Mouse (Mus musculus): Measurements from ENCODE around the gene Rpl10a. TPM values are rescaled to one million over a fixed set of nuclear protein-coding genes. Genes with fewer than 3 reads are reported as not detected.

Rpl10a gene
- polyA plus RNA-seq, 1 experiment from 2014 or later = 365 TPM

DNA sequence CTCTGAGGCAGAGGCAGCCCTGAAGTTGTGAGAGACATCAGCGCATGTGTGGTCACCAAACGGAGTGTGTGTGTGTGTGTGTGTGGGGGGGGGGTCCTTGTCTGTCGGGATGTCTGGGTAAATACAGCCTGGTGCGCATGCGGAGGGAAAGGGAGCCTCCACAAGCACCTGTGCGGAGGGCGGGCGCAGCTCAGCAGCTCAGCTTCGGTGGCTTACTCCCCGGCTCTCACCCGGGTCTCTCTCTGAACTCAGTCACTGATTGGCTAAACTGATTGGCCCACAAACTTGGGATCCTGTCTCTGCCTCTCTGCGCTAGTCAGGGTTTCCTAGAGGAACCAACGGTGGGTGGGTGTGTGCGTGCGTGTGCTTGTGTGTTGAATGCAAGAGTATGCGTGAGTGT is 46.2 kb downstream of the Rpl10a start:
- no peak for DNase-seq (ENCODE audit: low spot score)
- no peak overlapping the region for H3K27ac ChIP-seq
- H3K4me1 ChIP-seq = peaks cover 14% of the 10 kb centered on the region
- 16% methylated on average over 16 of the region's 16 CpGs for WGBS
- H3K27me3 ChIP-seq (ENCODE audit: insufficient read depth, poor library complexity, severe bottlenecking) = peaks cover 49% of the 10 kb centered on the region
- no peaks in the 10 kb centered on the region for H3K9me3 ChIP-seq
- H3K4me3 ChIP-seq = peak overlapping the region; percentile 12; the same call in 1 of the 2 replicates
- H3K36me3 ChIP-seq = no peaks in the 10 kb centered on the region

DNA sequence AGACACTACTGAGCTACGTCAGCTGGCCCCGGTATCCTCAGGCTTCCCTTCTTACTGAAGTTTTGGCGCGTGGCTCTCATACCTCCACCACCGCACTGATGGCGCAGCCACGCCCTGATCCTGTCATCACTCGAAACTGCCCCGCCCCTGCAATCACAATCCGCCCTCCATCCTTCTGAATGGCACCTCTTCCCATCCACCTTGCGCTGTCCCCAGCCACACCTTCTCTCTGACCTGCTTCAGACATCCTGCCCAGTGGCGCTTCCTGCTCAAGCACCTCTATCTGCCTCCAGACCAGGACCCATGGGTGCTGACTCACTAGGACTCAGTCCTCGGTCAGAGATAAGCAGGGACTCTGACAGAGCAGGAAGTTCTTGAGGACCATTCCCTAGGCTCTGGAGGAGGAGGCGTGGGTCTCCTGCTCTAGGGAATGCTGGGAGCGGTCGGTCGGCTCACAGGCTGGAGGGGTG is 47.4 kb downstream of the Rpl10a start:
- WGBS = 7% methylated on average over 17 of the region's 17 CpGs
- peaks cover 24% of the 10 kb centered on the region for H3K4me1 ChIP-seq
- no peaks in the 10 kb centered on the region for H3K9me3 ChIP-seq
- H3K36me3 ChIP-seq = no peaks in the 10 kb centered on the region
- DNase-seq (ENCODE audit: low spot score) = no peak
- H3K27me3 ChIP-seq (ENCODE audit: insufficient read depth, poor library complexity, severe bottlenecking) = peaks cover 60% of the 10 kb centered on the region
- H3K27ac ChIP-seq = no peak overlapping the region
- peak overlapping the region; percentile 29; the same call in 1 of the 2 replicates for H3K4me3 ChIP-seq

DNA sequence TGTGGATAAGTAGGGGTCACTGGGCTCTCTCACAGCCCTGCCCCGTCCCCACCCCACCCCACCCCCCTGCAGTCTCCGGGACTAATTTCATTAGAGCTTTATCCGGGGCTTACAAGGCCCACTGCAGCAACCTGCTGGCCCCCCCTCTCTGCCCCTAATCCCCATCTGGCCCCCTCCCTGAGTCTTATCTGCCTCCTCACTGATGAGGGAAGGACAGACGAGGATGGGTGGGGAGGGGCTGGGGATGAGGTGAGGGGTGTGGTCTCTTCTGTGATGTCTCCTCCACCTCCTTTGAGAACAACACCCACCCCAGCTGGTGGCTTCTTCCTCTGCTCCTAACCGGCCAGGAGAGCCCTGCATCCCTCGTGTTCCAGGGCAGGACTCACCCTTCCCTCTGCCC is 52.0 kb downstream of the Rpl10a start:
- WGBS = 2% methylated on average over 6 of the region's 6 CpGs
- H3K4me1 ChIP-seq = peaks cover 17% of the 10 kb centered on the region
- H3K36me3 ChIP-seq = no peaks in the 10 kb centered on the region
- H3K9me3 ChIP-seq = no peaks in the 10 kb centered on the region
- no peak overlapping the region for H3K27ac ChIP-seq
- no peak overlapping the region for H3K4me3 ChIP-seq
- DNase-seq (ENCODE audit: low spot score) = no peak
- H3K27me3 ChIP-seq (ENCODE audit: insufficient read depth, poor library complexity, severe bottlenecking) = peaks cover 45% of the 10 kb centered on the region

Other genes with a start within 250 kb of the Rpl10a start
- gene Tcp11, start 247.8 kb upstream of the Rpl10a start, polyA plus RNA-seq (2016; fragmentation: Nextera tagmentation; extraction: Ambion mirVana) = 0.59 and 0.67 TPM in 2 replicates
- gene Scube3, start 186.3 kb upstream of the Rpl10a start, polyA plus RNA-seq (2016; fragmentation: Nextera tagmentation; extraction: Ambion mirVana) = 2.1 and 5.5 TPM in 2 replicates
- 28.1 and 34.2 TPM in 2 replicates for gene Zfp523, start 151.3 kb upstream of the Rpl10a start, polyA plus RNA-seq (2016; fragmentation: Nextera tagmentation; extraction: Ambion mirVana)
- gene Def6, start 120.7 kb upstream of the Rpl10a start, polyA plus RNA-seq (2016; fragmentation: Nextera tagmentation; extraction: Ambion mirVana) = 3.2 and 5.2 TPM in 2 replicates
- gene Ppard, start 95.8 kb upstream of the Rpl10a start, polyA plus RNA-seq (2016; fragmentation: Nextera tagmentation; extraction: Ambion mirVana) = 0.87 and 1.2 TPM in 2 replicates
- gene Fance, start 15.0 kb upstream of the Rpl10a start, polyA plus RNA-seq (2016; fragmentation: Nextera tagmentation; extraction: Ambion mirVana) = 25.8 and 30.6 TPM in 2 replicates
- gene Tead3, start 22.3 kb downstream of the Rpl10a start, polyA plus RNA-seq (2016; fragmentation: Nextera tagmentation; extraction: Ambion mirVana) = 6.3 and 6.5 TPM in 2 replicates
- 5.0 and 5.7 TPM in 2 replicates for gene Tulp1, start 36.8 kb downstream of the Rpl10a start, polyA plus RNA-seq (2016; fragmentation: Nextera tagmentation; extraction: Ambion mirVana)
- gene Fkbp5, start 189.1 kb downstream of the Rpl10a start, polyA plus RNA-seq (2016; fragmentation: Nextera tagmentation; extraction: Ambion mirVana) = 16.0 and 21.9 TPM in 2 replicates
- gene Armc12, start 202.3 kb downstream of the Rpl10a start, polyA plus RNA-seq (2016; fragmentation: Nextera tagmentation; extraction: Ambion mirVana) = 0.10 TPM in 1 of 2 replicates, not detected in the other
- gene Clpsl2, start 220.9 kb downstream of the Rpl10a start, polyA plus RNA-seq (2016; fragmentation: Nextera tagmentation; extraction: Ambion mirVana) = not detected in 2 replicates
- gene Clps, start 232.3 kb downstream of the Rpl10a start, polyA plus RNA-seq (2016; fragmentation: Nextera tagmentation; extraction: Ambion mirVana) = 0.46 TPM in 1 of 2 replicates, not detected in the other
- 0.25 and 0.41 TPM in 2 replicates for gene Lhfpl5, start 247.2 kb downstream of the Rpl10a start, polyA plus RNA-seq (2016; fragmentation: Nextera tagmentation; extraction: Ambion mirVana)

Measured in heart, embryonic 10.5 days (tissue).